Mouse (Mus musculus): Measurements from ENCODE around the gene Tbc1d10c. TPM values are rescaled to one million over a fixed set of nuclear protein-coding genes. Genes with fewer than 3 reads are reported as not detected.

The Tbc1d10c gene
- polyA plus RNA-seq, 1 experiment from 2014 or later = 1.5 TPM

DNA sequence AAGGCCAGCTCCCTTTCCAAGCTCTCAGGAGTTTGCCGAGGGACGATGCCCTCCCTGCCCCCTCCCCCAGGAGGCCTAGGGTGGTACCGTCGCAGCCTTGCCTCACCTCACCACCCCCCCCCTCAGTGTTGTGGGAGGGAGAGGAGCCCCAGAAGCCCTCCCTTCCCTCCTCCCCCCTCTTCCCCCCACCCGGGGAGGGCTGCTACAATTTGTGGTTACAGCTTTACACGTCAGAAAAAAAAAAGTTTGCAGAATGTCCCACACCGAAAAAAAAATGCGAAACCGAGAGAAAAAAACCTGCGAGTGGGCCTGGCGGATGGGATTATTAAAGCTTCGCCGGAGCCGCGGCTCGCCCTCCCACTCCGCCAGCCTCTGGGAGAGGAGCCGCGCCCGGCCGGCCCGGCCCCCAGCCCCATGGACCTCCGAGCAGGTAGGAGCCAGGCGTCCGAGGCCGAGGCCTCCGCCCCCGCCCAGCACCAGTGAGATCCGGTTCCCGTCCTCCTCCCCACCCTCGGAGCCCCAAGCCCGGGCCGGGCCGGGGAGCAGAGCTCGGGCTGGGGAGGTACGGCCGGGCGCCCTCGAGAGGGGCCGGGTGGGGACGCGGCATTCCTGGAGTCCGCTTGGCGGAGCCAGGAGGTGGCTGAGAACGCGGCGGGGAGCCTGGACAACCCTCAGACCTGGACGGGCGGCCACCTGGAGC, 23.1 kb upstream of the Tbc1d10c start, which contains the start of the genes Clcf1 and AC109138.7:
TSS of gene Clcf1 (plus strand) at position 168 of the 700 bp plus-strand sequence.
TSS of gene AC109138.7 (plus strand) at position 287 of the 700 bp plus-strand sequence.
- peak within 1 kb of the TSS; percentile 49 for H3K4me3 ChIP-seq
- H3K4me2 ChIP-seq = peak within 1 kb of the TSS; percentile 97
- H3K27ac ChIP-seq (replicated peaks) = 0 out of 2 replicates have a peak within 1 kb of the TSS, but pooled peaks have one; percentile 15
- WGBS = under 1% methylated on average over 44 of the region's 49 CpGs
- peaks cover 38% of the 10 kb centered on the region for H3K4me1 ChIP-seq (replicated peaks)
- no peak for ATAC-seq (ENCODE audit: low FRiP score, low read depth)
- H3K9ac ChIP-seq = peak within 1 kb of the TSS; percentile 46
- H3K9me3 ChIP-seq = no peaks in the 10 kb centered on the region
- H3K36me3 ChIP-seq = no peaks in the 10 kb centered on the region
- H3K27me3 ChIP-seq = peaks cover 56% of the 10 kb centered on the region

DNA sequence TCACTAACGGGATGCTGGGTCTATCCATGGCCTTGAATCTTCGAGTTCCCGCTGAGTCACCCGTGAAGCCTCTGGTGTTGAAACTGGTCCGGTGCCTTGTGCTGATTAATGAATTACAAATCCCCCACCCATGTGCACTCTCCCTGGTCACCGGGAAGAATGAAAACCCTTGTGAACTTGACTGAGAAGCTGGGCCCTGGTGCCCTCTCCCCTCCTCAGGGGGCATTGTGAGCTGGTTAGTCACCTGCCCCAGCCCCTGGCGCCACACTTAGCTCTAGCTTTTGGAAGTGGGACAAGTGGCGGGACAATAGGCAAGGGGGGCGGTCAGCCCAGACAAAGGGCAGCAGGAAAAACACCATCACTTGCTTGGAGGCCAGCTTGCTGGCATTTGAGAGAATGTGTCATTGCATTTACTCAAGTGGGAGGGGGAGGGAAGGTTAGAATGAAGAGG, 22.5 kb upstream of the Tbc1d10c start:
- no peaks in the 10 kb centered on the region for H3K9me3 ChIP-seq
- 4% methylated on average over 9 of the region's 9 CpGs for WGBS
- H3K27ac ChIP-seq (replicated peaks) = no peak overlapping the region
- no peak overlapping the region for H3K4me3 ChIP-seq
- peaks cover 56% of the 10 kb centered on the region for H3K27me3 ChIP-seq
- H3K4me1 ChIP-seq (replicated peaks) = peaks cover 38% of the 10 kb centered on the region
- H3K36me3 ChIP-seq = no peaks in the 10 kb centered on the region
- ATAC-seq (ENCODE audit: low FRiP score, low read depth) = no peak
- peak overlapping the region; percentile 97 for H3K4me2 ChIP-seq
- H3K9ac ChIP-seq = no peak overlapping the region

GRCm38 (mm10) chr19:4211891-4212588, 21.0 kb upstream of the Tbc1d10c start:
- H3K27ac ChIP-seq (replicated peaks) = no peak overlapping the region
- no peak overlapping the region for H3K4me2 ChIP-seq
- H3K4me1 ChIP-seq (replicated peaks) = peaks cover 38% of the 10 kb centered on the region
- H3K36me3 ChIP-seq = no peaks in the 10 kb centered on the region
- H3K27me3 ChIP-seq = peaks cover 51% of the 10 kb centered on the region
- no peak overlapping the region for H3K4me3 ChIP-seq
- 24% methylated on average over 4 of the region's 4 CpGs for WGBS
- ATAC-seq (ENCODE audit: low FRiP score, low read depth) = no peak
- no peaks in the 10 kb centered on the region for H3K9me3 ChIP-seq
- no peak overlapping the region for H3K9ac ChIP-seq

- Histone ChIP-seq H3K4me1 (replicated peaks) (peaks cover 6% of the 10 kb centered on the region), H3K9ac (no peak overlapping the region), H3K9me3 (no peaks in the 10 kb centered on the region), H3K27ac (replicated peaks) (no peak overlapping the region), H3K4me3 (no peak overlapping the region), H3K27me3 (peaks cover 24% of the 10 kb centered on the region), H3K4me2 (no peak overlapping the region), H3K36me3 (no peaks in the 10 kb centered on the region)
- ATAC-seq (ENCODE audit: low FRiP score, low read depth) = no peak
- WGBS = 70% methylated on average over 5 of the region's 5 CpGs
Measured at GRCm38 (mm10) chr19:4208563-4208962, 17.5 kb upstream of the Tbc1d10c start.

GRCm38 (mm10) chr19:4206971-4207370, 15.9 kb upstream of the Tbc1d10c start:
- Histone ChIP-seq H3K27me3 (peaks cover 11% of the 10 kb centered on the region), H3K4me3 (no peak overlapping the region), H3K27ac (replicated peaks) (no peak overlapping the region), H3K9ac (no peak overlapping the region), H3K4me1 (replicated peaks) (peaks cover 10% of the 10 kb centered on the region), H3K4me2 (no peak overlapping the region), H3K36me3 (no peaks in the 10 kb centered on the region), H3K9me3 (no peaks in the 10 kb centered on the region)
- ATAC-seq (ENCODE audit: low FRiP score, low read depth) = no peak
- 2% methylated on average over 2 of the region's 2 CpGs for WGBS

- H3K27me3 ChIP-seq = no peaks in the 10 kb centered on the region
- no peak for ATAC-seq (ENCODE audit: low FRiP score, low read depth)
Measured at GRCm38 (mm10) chr19:4204889-4205288, 13.8 kb upstream of the Tbc1d10c start.

GRCm38 (mm10) chr19:4203604-4204326, 12.7 kb upstream of the Tbc1d10c start:
- no peak overlapping the region for H3K27ac ChIP-seq (replicated peaks)
- H3K27me3 ChIP-seq = no peaks in the 10 kb centered on the region
- peaks cover 27% of the 10 kb centered on the region for H3K4me1 ChIP-seq (replicated peaks)
- H3K9ac ChIP-seq = no peak overlapping the region
- no peaks in the 10 kb centered on the region for H3K9me3 ChIP-seq
- no peaks in the 10 kb centered on the region for H3K36me3 ChIP-seq
- no peak overlapping the region for H3K4me2 ChIP-seq
- no peak for ATAC-seq (ENCODE audit: low FRiP score, low read depth)
- 63% methylated on average over 13 of the region's 13 CpGs for WGBS
- H3K4me3 ChIP-seq = no peak overlapping the region

More at GRCm38 (mm10) chr19:4204889-4205288, 13.8 kb upstream of the Tbc1d10c start:
- H3K9me3 ChIP-seq = no peaks in the 10 kb centered on the region
- H3K4me1 ChIP-seq (replicated peaks) = peaks cover 26% of the 10 kb centered on the region
- no peak overlapping the region for H3K4me2 ChIP-seq
- 62% methylated on average over 4 of the region's 4 CpGs for whole genome bisulfite sequencing
- no peak overlapping the region for H3K4me3 ChIP-seq
- no peak overlapping the region for H3K9ac ChIP-seq
- no peak overlapping the region for H3K27ac ChIP-seq (replicated peaks)
- no peaks in the 10 kb centered on the region for H3K36me3 ChIP-seq

GRCm38 (mm10) chr19:4203148-4203547, 12.1 kb upstream of the Tbc1d10c start:
- H3K27ac ChIP-seq (replicated peaks) = no peak overlapping the region
- no peaks in the 10 kb centered on the region for H3K36me3 ChIP-seq
- H3K9me3 ChIP-seq = no peaks in the 10 kb centered on the region
- H3K4me1 ChIP-seq (replicated peaks) = peaks cover 27% of the 10 kb centered on the region
- H3K27me3 ChIP-seq = no peaks in the 10 kb centered on the region
- no peak for ATAC-seq (ENCODE audit: low FRiP score, low read depth)
- H3K4me2 ChIP-seq = no peak overlapping the region
- WGBS = 64% methylated on average over 3 of the region's 3 CpGs
- H3K9ac ChIP-seq = no peak overlapping the region
- H3K4me3 ChIP-seq = no peak overlapping the region

DNA sequence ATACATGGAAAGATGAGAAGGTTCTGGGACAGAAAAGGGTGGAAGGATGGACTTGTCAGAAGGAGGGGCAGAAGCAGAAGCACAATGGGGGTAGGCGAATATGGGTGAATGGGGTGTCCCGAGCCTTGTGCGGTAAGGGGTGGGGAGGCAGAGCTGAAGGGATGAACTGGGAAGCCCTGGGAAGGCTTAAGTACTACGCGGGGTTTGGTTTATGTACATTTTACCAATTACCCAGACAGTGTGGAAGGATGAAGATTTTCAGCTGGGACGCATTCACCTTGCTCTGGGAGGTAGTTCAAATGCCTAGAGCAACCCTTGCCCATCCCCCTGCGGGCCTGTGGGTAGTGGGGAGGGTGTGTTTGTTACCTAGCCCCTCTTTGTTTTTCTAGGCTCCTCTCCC, 11.1 kb upstream of the Tbc1d10c start:
- Histone ChIP-seq H3K27ac (replicated peaks) (peak overlapping the region; percentile 55), H3K9ac (peak overlapping the region; percentile 70), H3K4me1 (replicated peaks) (peaks cover 27% of the 10 kb centered on the region), H3K4me2 (peak overlapping the region; percentile 94), H3K36me3 (peaks cover 2% of the 10 kb centered on the region; the same call in 1 of the 2 replicates), H3K4me3 (peak overlapping the region; percentile 62), H3K27me3 (no peaks in the 10 kb centered on the region), H3K9me3 (no peaks in the 10 kb centered on the region)
- no peak; the same call in 1 of the 2 replicates for ATAC-seq (ENCODE audit: low FRiP score, low read depth)
- WGBS = 31% methylated on average over 7 of the region's 7 CpGs

GRCm38 (mm10) chr19:4201291-4201909, 10.3 kb upstream of the Tbc1d10c start, which contains the start of gene Rad9a:
Gene Rad9a (minus strand): TSS chr19:4201662.
- Histone ChIP-seq H3K4me1 (replicated peaks) (peaks cover 32% of the 10 kb centered on the region), H3K9ac (peak within 1 kb of the TSS; percentile 70), H3K4me3 (peak within 1 kb of the TSS; percentile 62), H3K4me2 (peak within 1 kb of the TSS; percentile 94), H3K27me3 (no peaks in the 10 kb centered on the region), H3K27ac (replicated peaks) (peak within 1 kb of the TSS; percentile 55), H3K9me3 (no peaks in the 10 kb centered on the region), H3K36me3 (peaks cover 6% of the 10 kb centered on the region)
- peak; percentile 85 for ATAC-seq (ENCODE audit: low FRiP score, low read depth)
- WGBS = under 1% methylated on average over 34 of the region's 34 CpGs

- H3K36me3 ChIP-seq = peaks cover 30% of the 10 kb centered on the region
- WGBS = 77% methylated on average over 3 of the region's 3 CpGs
- ATAC-seq (ENCODE audit: low FRiP score, low read depth) = no peak
Measured at GRCm38 (mm10) chr19:4197180-4197579, 6.1 kb upstream of the Tbc1d10c start.

More at GRCm38 (mm10) chr19:4197180-4197579, 6.1 kb upstream of the Tbc1d10c start:
- H3K4me1 ChIP-seq (replicated peaks) = peaks cover 56% of the 10 kb centered on the region
- no peak overlapping the region for H3K9ac ChIP-seq
- no peak overlapping the region for H3K4me3 ChIP-seq
- H3K27me3 ChIP-seq = no peaks in the 10 kb centered on the region
- no peak overlapping the region for H3K27ac ChIP-seq (replicated peaks)
- no peaks in the 10 kb centered on the region for H3K9me3 ChIP-seq
- no peak overlapping the region for H3K4me2 ChIP-seq
